Mouse (Mus musculus) erythroid progenitor cell, adult 5-6 weeks (primary cell): ENCODE data around the gene Rflna. TPM values are rescaled to one million over a fixed set of nuclear protein-coding genes. Genes with fewer than 3 reads are reported as not detected.

ENCODE experiments used
- ATAC-seq: replicated peaks from 2 replicates; pipeline ENCODE4 v1.8.0; 2016; ENCODE audit warnings: moderate number of reproducible peaks, mild to moderate bottlenecking, moderate TSS enrichment, inconsistent platforms; ENCODE audit not compliant: poor library complexity, low FRiP score, severe bottlenecking
- total RNA-seq, 2 experiments: library from RNA; stranded (forward) in 1 of 2; stranded (reverse) in 1 of 2; fragments of 150-400 nt in 1 of 2; fragments of 186-747, 209-891 nt in 1 of 2; gene quantifications; 2 replicates each; pipeline versions ENCODE4 v1.2.3 to v1.2.4; 2015 to 2017; ENCODE audit warnings: low replicate concordance in 2 of 2

The Rflna gene
- total RNA-seq (2015; ENCODE audit: low replicate concordance) (not detected in 2 replicates), total RNA-seq (2017; ENCODE audit: low replicate concordance) (not detected in 2 replicates)

DNA sequence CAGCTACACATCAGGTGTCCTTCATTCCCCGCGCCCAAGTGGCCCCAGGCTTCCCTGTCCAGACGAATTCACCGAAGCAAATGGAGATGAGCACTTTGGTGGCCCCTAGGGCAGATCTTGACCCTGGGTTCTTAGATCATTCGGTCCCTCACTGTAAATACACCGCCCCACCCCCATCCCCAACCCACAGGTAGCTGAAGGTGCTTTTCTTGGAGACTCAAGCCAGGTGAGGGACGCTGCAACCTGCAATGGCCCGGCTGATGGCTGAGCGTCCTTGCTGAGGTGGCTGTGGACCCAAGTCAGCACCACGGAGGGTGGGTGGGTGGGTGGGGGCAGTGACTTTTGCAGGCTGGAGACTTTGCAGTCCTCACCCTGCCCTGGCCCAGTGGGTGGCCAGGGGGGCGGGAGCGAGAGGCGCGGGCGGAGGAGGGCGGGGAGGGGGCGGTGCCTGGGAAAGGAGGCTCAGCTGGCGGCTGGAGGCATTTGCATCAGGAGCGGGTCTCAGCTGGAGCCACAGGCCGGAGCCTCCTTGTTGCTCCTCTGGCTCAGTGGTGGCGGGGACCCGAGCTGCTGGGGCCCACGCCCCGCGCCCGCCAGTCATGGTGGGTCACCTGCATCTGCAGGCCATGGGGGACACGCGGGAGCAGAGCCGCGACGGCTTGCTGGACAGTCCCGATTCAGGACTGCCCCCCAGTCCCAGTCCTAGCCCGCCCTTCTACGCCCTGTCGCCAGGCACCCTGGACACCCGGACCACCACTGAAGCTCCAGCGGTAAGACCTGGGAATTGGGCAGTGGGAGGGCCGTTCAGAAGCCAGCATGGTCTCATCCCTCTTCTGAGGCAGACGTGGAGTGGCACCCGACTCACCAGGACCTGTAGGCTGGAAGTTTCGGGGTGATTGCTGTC is at the start of gene Rflna:
Gene Rflna (plus strand): TSS at position 253 of the 904 bp plus-strand sequence.
- no peak for ATAC-seq

GRCm38 (mm10) chr5:124954404-124955305 is 48.4 kb upstream of the Rflna start:
- ATAC-seq, result no peak

DNA sequence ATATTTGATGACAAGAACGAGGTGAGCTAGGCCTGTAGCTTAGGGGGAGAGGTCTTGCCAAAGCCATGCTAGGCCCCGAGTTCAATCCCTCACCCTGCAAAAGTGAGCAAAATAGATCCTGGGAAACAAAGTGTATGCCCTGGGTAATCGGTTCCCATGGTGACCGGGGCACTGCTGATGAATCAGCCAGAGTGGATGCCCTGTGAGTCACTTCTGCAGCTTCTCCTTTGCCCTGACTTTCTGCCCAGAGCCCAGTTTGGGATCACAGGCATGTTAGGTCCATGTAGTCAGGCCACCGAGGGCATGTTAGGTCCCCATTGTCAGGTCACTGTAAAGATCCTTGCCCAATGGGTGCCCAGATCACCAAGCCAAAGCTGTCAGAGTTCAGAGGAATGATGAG is 45.5 kb upstream of the Rflna start:
- no peak for ATAC-seq

- no peak for ATAC-seq
Measured at GRCm38 (mm10) chr5:124959099-124959498, 43.9 kb upstream of the Rflna start.

DNA sequence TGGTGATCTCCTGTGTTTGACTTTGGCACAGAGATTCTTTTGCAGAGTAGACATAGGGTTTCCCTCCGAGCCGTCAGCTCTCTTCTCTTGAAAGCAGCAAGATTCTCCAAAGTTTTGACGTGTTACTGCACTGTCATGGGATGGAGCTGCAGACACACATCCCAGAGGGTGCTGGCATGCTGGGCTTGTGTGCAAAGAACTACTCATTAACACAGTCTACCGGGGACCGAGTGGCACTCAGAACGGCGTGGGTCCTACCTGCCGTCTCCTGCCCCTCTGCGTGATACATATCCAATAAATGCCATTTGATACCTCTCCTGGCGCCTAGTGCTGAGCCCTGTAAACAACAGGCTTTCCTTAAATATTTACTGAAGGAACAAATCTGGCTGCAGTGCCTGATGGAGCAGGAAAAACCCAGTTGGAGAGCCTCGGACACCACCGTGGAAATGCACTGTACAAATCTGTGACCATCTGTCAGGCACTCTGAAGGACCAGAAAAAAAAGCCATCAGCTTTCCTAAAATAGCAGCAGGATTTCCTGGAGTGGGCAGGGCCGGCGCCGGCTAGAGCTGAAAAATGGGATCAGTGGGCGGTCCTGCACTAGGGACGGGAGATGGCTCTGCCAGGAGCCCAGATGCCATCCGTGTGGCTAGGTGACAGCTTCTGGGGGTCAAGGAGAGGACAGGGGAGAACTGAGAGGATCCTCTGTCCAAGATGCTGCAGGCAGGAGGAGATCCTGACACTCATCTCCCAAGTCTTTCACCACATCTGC is 42.7 kb upstream of the Rflna start:
- ATAC-seq, result no peak

DNA sequence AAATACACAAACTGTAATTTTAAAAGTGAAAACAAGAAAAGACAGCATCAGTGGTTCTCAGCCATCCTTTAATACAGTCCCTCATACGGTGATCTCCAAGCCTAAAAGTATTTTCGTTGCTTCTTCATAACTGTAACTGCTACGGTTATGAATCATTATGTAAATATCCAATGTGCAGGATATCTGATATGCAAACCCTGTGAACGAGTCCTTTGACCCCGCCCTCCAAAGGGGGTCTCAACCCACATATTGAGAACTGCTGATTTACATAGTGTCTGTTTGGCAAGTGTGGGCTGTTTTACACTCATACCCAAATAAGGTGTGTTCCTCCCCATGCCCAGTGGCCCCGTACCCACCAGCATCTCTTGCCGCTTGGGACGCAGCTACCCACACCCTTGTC is 41.6 kb upstream of the Rflna start:
- ATAC-seq, result no peak

GRCm38 (mm10) chr5:124962761-124963160 is 40.3 kb upstream of the Rflna start:
- no peak for ATAC-seq

DNA sequence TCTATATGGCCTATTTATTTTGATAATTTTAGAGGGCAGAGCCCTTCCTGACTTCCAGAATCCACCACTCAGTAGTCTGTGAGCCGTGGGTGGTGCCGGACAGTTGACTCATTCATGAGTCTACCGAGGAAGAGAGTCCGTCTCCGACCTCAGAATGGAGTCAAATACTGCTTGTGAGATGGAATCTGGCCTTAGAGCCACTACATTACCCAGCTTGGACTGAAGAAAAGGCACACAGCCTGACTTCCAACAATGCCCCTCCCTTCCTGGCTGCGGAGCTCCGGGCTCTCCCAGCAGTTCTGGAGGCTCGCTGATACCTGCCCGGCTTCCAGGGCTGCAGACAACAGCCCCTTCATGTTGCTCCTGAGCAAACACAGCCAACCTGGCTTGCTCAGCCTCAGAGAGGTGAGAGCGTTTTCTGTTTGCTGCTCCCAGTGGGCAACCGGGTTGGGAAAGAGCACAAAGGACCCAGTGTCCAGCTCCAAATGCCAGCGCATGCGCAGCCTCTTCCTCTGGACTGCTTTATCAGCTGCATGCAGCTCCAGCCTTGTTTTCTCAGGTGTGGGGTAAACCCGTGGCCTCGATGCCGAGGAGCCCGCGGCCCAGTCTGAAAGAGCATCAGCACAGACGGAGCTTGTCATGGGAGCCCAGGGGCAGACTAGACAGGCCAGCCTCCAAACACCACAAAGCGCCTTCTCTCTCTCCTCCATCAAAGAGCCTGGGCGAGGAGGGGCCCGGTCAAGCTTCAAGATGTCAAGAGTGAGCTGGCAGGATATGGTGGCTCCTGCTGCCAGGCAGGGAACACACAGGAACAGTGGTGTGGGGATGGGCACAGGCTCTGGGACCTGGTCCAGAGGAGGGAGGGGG is 39.0 kb upstream of the Rflna start:
- no peak for ATAC-seq

- ATAC-seq, result no peak
Measured at GRCm38 (mm10) chr5:124966622-124967332, 36.2 kb upstream of the Rflna start.

DNA sequence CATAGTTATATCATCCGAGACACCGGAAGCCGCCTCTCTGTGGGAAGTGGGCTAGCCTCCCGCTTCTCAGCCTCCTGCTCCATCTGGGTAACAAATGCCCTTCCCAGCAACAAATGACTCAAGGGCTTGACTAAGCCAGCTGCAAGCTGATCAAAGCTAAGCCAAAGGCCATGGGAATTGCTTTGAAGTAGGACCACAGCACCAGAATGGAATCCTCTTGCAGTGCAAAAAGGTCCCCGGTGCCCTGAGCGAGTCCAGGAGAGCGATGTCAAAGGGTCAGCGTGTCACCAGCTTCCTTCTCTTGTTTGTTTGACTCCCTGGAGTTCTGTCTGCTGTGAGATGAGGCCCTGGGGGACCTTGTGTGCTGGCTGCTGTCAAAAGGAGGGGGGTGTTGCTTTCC is 33.2 kb upstream of the Rflna start:
- ATAC-seq, result no peak

DNA sequence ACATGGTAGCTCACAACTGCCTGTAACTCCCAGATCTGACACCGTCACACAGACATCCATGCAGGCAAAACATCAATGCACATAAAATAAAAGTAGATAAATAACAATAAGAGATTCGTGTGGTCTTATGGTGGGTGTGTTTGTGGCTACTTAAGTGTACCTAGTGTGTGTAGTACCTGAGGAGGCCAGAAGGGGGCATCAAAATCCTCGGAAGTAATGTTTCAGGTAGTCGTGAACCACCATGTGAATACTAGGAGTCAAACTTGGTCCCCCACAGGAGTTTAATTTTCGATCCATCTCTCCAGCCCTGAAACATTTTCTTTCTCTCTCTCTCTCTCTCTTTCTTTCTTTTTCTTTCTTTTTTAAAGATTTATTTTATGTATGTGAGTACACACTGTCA is 16.8 kb upstream of the Rflna start:
- no peak for ATAC-seq

- ATAC-seq, result no peak
Measured at GRCm38 (mm10) chr5:124986656-124987055, 16.4 kb upstream of the Rflna start.

GRCm38 (mm10) chr5:124989724-124990123 is 13.3 kb upstream of the Rflna start:
- ATAC-seq, result no peak

DNA sequence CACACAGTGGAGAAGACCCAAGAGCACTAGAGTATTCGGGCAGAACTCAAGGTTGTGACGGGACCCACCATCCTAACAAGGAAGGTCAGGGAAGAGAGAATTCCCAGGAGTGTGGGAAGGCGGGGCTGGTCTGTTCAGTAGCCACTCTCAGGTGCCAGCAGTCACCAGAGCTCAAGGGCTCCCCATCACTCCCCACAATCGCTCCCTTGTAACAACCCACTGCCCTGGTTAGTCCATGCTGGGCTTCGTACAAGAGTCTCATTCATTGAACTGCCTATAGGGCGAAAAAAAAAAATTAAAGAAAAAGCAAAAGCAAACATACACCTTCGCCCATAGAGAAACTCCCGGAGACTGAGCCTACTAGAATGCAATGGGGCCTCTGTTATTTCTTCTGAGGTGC is 10.7 kb upstream of the Rflna start:
- ATAC-seq, result no peak

DNA sequence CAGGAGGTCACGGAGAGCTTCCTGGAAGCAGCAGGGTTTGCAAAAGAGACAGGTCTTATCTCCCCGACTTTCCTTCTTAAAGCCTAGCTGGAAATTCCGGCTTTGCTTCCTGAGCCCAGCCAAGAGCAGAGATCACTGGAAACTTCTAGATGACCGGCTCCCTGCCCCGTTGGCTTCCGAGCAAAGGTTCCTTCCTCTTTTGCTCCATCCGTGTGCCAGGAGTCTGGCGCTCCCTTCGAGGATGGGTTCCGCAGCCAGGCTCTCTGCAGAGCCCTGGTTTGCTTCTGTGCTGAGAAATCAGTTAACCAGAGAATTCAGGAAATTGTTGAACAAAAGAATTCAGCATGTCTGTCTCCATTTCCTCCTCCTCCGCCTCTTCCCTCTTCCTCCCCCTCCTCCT is 10.1 kb upstream of the Rflna start:
- no peak for ATAC-seq

DNA sequence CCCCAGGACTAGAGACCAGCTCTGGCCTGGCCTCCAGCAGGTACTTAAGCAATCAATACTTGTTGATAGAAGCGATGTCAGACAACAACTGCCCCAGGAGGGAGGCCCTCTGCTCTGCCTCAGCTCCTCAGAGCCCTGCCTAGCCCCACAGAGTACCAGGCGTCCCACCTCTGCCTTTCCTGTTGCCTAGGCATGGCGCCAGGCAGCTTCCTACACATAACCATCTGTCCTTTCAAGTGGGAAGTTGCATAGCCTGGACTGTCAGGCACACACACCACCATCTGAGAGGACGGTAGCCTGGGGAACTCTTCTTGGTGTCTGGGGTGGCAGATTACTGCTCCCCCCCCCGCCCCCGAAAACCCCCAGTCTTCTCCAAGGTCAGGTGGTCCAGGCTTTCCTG is 6.2 kb upstream of the Rflna start:
- ATAC-seq, result no peak

GRCm38 (mm10) chr5:124997913-124998312 is 5.1 kb upstream of the Rflna start:
- ATAC-seq, result no peak

DNA sequence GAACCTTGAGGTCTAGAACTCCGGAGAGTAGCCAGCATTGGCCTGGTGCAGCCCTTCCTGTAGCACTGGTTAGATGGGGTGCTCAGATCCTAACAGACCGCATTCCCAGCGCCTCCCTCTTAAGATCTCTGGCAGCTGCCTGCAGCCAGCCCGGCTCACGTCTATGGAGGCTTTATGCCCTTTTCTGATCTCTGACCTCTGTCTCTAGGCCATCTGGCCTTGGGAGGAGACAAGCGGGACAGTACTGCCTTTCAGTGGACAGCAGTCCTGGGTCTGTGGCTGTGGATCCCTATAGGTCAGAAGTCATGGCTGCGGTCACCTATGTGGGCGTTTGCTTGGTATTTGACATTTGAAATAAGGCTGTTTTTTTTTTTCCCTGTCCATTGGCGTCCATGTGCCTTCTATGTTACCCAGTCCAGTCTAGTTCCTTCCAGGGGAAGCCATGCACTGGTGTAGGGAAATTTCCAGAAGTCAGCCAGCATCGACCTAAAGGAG is 2.2 kb upstream of the Rflna start:
- ATAC-seq, result no peak
